Comparison of ENCODE assay signal across 28 mouse cellular contexts in genomic region chr2:171496620-171497019, GRCm38 (mm10).
A peak's percentile ranks its signal among the peaks of the same experiment; 100 is the strongest.
DNase-seq lines count a peak whose midpoint lies in the region; ATAC-seq and TF ChIP-seq lines count a peak whose summit lies in the region.
"Had no signal": no experiment of that assay in that cellular context is flagged by ENCODE, and none has a peak within 500 bp of the region (broad histone marks: within the 10 kb centered on the region; RNA-seq: fewer than 3 reads in every experiment).

No protein-coding gene starts in this region.

- 82% methylated on average over 4 of the region's 4 CpGs for WGBS in heart, postnatal 0 days
- WGBS in lung, embryonic 14.5 days = 76% methylated on average over 4 of the region's 4 CpGs

- no peak overlapping the region for H3K4me3 ChIP-seq in heart, postnatal 0 days (ENCODE audit: low read depth, low read length)
- H3K4me3 ChIP-seq in lung, embryonic 14.5 days (ENCODE audit: low read depth, low read length) = no peak overlapping the region
- H3K4me3 ChIP-seq: embryonic facial prominence, embryonic 13.5 days; heart, embryonic 10.5 days; heart, embryonic 15.5 days; hindbrain, embryonic 15.5 days; left cerebral cortex, adult 2 months; limb, embryonic 12.5 days; liver, embryonic 15.5 days; midbrain, embryonic 13.5 days had no signal

- no peaks in the 10 kb centered on the region for H3K36me3 ChIP-seq in heart, postnatal 0 days (replicated peaks; ENCODE audit: control insufficient read depth, insufficient read depth, low read length)
- no peaks in the 10 kb centered on the region for H3K36me3 ChIP-seq in lung, embryonic 14.5 days (ENCODE audit: insufficient read depth)
- H3K36me3 ChIP-seq: embryonic facial prominence, embryonic 13.5 days; heart, embryonic 10.5 days; heart, embryonic 15.5 days; hindbrain, embryonic 15.5 days; limb, embryonic 12.5 days; liver, embryonic 15.5 days; midbrain, embryonic 13.5 days had no signal

- no peak for TF ChIP-seq POLR2A in brain, embryonic 14.5 days (IDR thresholded peaks at IDR 0.05; ENCODE audit: borderline replicate concordance, extremely low read depth, insufficient read depth, insufficient read length, poor library complexity, severe bottlenecking)

- no peak overlapping the region for H3K27ac ChIP-seq in heart, postnatal 0 days (ENCODE audit: low read depth)
- no peak overlapping the region for H3K27ac ChIP-seq in lung, embryonic 14.5 days (ENCODE audit: low read depth)
- H3K27ac ChIP-seq: embryonic facial prominence, embryonic 13.5 days; heart, embryonic 10.5 days; heart, embryonic 15.5 days; hindbrain, embryonic 15.5 days; left cerebral cortex, adult 2 months; limb, embryonic 12.5 days; liver, embryonic 15.5 days; macrophage; midbrain, embryonic 13.5 days had no signal

- ATAC-seq in heart, postnatal 0 days (ENCODE audit: insufficient read depth, low read depth) = no peak
- no peak for ATAC-seq in lung, embryonic 14.5 days (ENCODE audit: insufficient read depth)
- no peak for ATAC-seq in monocyte, adult 5-6 weeks (replicated peaks; ENCODE audit: insufficient number of reproducible peaks, low FRiP score, low TSS enrichment, poor library complexity, severe bottlenecking)
- ATAC-seq: CD4-positive, CD25-positive, alpha-beta regulatory T cell, adult 4 months; forebrain, embryonic 16.5 days; midbrain, embryonic 13.5 days; Patski had no signal

- no peak for TF ChIP-seq EP300 in heart, postnatal 0 days (IDR thresholded peaks at IDR 0.05; ENCODE audit: low read depth)

- DNase-seq in heart, postnatal 0 days (ENCODE audit: low spot score) = no peak
- DNase-seq in heart, postnatal 4 days = no peak
- DNase-seq in lung, embryonic 14.5 days = no peak
- no peak for DNase-seq in lung, postnatal 10 days
- DNase-seq in ES-CJ7 (ENCODE audit: low read depth, low spot score) = peak; percentile 11
- no peak for DNase-seq in brain, embryonic 14.5 days (ENCODE audit: low read depth)
- DNase-seq: cerebellum, adult 9-10 months; cerebellum, postnatal 36 days; gastrocnemius, postnatal 14 days; kidney, adult 8-10 months; kidney, postnatal 10 days; right cerebral cortex, postnatal 25 days; spleen, adult 18-20 months; thymus, adult 18-20 months; thymus, postnatal 36 days had no signal

- no peaks in the 10 kb centered on the region for H3K9me3 ChIP-seq in heart, postnatal 0 days (replicated peaks; ENCODE audit: control insufficient read depth, low read length)
- no peaks in the 10 kb centered on the region for H3K9me3 ChIP-seq in lung, embryonic 14.5 days (ENCODE audit: low read depth, low read length)
- H3K9me3 ChIP-seq: heart, embryonic 10.5 days; heart, embryonic 15.5 days; hindbrain, embryonic 15.5 days; liver, embryonic 15.5 days; midbrain, embryonic 13.5 days had no signal

- TF ChIP-seq CTCF in heart, postnatal 0 days (IDR thresholded peaks at IDR 0.05; ENCODE audit: low read depth) = peak; percentile 5; the same call in 1 of the 2 replicates
- TF ChIP-seq CTCF in lung, embryonic 14.5 days (IDR thresholded peaks at IDR 0.05; ENCODE audit: low read depth) = peak; percentile 44
- TF ChIP-seq CTCF in brain, embryonic 14.5 days (IDR thresholded peaks at IDR 0.05; ENCODE audit: borderline replicate concordance, extremely low read depth, insufficient read depth, insufficient read length) = peak; percentile 16; the same call in 1 of the 2 replicates

- no peak overlapping the region for H3K9ac ChIP-seq in heart, postnatal 0 days (replicated peaks; ENCODE audit: low read depth, low read length)
- no peak overlapping the region for H3K9ac ChIP-seq in lung, embryonic 14.5 days
- H3K9ac ChIP-seq: embryonic facial prominence, embryonic 13.5 days; heart, embryonic 15.5 days; hindbrain, embryonic 15.5 days; limb, embryonic 12.5 days; liver, embryonic 15.5 days; midbrain, embryonic 13.5 days had no signal

- no peaks in the 10 kb centered on the region for H3K4me1 ChIP-seq in heart, postnatal 0 days (ENCODE audit: control insufficient read depth, insufficient read depth)
- H3K4me1 ChIP-seq in lung, embryonic 14.5 days (ENCODE audit: insufficient read depth) = no peaks in the 10 kb centered on the region
- H3K4me1 ChIP-seq: embryonic facial prominence, embryonic 13.5 days; heart, embryonic 15.5 days; hindbrain, embryonic 15.5 days; liver, embryonic 15.5 days had no signal

- no peaks in the 10 kb centered on the region for H3K27me3 ChIP-seq in heart, postnatal 0 days (ENCODE audit: control insufficient read depth, insufficient read depth, low read length)
- no peaks in the 10 kb centered on the region for H3K27me3 ChIP-seq in lung, embryonic 14.5 days (ENCODE audit: insufficient read depth, low read length)
- H3K27me3 ChIP-seq: embryonic facial prominence, embryonic 13.5 days; heart, embryonic 15.5 days; hindbrain, embryonic 15.5 days; liver, embryonic 15.5 days; midbrain, embryonic 13.5 days; Patski had no signal

- H3K4me2 ChIP-seq in heart, postnatal 0 days (ENCODE audit: low read depth, low read length) = no peak overlapping the region
- no peak overlapping the region for H3K4me2 ChIP-seq in lung, embryonic 14.5 days
- H3K4me2 ChIP-seq: embryonic facial prominence, embryonic 13.5 days; heart, embryonic 15.5 days; hindbrain, embryonic 15.5 days; limb, embryonic 12.5 days; liver, embryonic 15.5 days; midbrain, embryonic 13.5 days had no signal
